Mouse (Mus musculus): ENCODE data around the gene Cep97. TPM values are rescaled to one million over a fixed set of nuclear protein-coding genes. Genes with fewer than 3 reads are reported as not detected.

Cep97 gene
- total RNA-seq, 1 experiment: 12.5 TPM

DNA sequence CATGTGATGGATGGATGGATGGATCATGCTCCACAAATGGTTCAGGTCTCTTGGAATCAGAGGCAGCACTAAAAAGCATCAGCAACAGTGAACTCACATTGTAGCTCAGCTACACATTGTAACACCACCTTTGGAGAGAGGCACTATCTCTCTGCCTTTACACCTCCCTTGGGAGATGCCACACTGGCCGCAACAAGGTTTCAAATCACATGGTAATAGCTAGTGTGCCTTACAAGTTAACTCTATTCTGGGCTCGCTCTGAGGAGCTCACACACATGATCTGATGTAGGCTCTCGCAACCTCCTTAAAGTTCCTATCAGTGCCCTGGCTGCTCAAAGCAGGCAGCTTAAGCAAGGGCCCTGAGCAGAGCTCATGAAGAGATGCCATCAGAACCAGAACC, 84.2 kb downstream of the Cep97 start:
- TF ChIP-seq ZC3H11A (IDR thresholded peaks at IDR 0.05; ENCODE audit: borderline replicate concordance, low read depth, low read length) (no peak), CHD2 (IDR thresholded peaks at IDR 0.05; ENCODE audit: low read depth, low read length) (no peak), MAFK (IDR thresholded peaks at IDR 0.05; ENCODE audit: insufficient read depth, low read depth, low read length) (no peak), ZNF384 (IDR thresholded peaks at IDR 0.05; ENCODE audit: low read depth, low read length) (no peak), HCFC1 (IDR thresholded peaks at IDR 0.05; ENCODE audit: borderline replicate concordance, insufficient read depth, low read length) (no peak)
- Histone ChIP-seq H3K4me3 (ENCODE audit: insufficient read depth in 1 of 2, low read depth in 1 of 2, low read length in 2 of 2, poor library complexity in 1 of 2, severe bottlenecking in 1 of 2) (no peak overlapping the region), H3K9ac (ENCODE audit: insufficient read depth, low read depth, low read length, poor library complexity, severe bottlenecking) (no peak overlapping the region), H3K4me1 (ENCODE audit: control insufficient read depth in 2 of 2, insufficient read depth in 2 of 2, low read length in 2 of 2, poor library complexity in 1 of 2) (peaks cover 0 to 1% of the 10 kb centered on the region in 2 experiments; a peak in 1 of 4 replicates), H3K27ac (ENCODE audit: insufficient read depth, low read depth, low read length, poor library complexity, severe bottlenecking) (no peak overlapping the region), H3K9me3 (ENCODE audit: control insufficient read depth, insufficient read depth, low read depth, low read length) (no peaks in the 10 kb centered on the region), H3K36me3 (ENCODE audit: control insufficient read depth, insufficient read depth, low read length, poor library complexity, severe bottlenecking) (no peaks in the 10 kb centered on the region)
- in situ Hi-C loops (cut with MboI; ENCODE audit: low sequenced_read_pairs in 2 of 2, unreplicated experiment in 2 of 2): no loop called here
- no peak for DNase-seq (ENCODE audit: low read depth, low spot score)

Other genes starting within 250 kb of the Cep97 start
- gene Nfkbiz, start 96.0 kb downstream of the Cep97 start, total RNA-seq (2012; rRNA removed): 3.2 and 3.6 TPM in 2 replicates
- 1.1 and 1.7 TPM in 2 replicates for gene Nxpe3, start 39.6 kb downstream of the Cep97 start, total RNA-seq (2012; rRNA removed)
- gene Rpl24, start 31.4 kb upstream of the Cep97 start, total RNA-seq (2012; rRNA removed): 1,393 and 1,577 TPM in 2 replicates
- 23.3 and 24.3 TPM in 2 replicates for gene Zbtb11, start 39.0 kb upstream of the Cep97 start, total RNA-seq (2012; rRNA removed)
- gene Pcnp, start 94.9 kb upstream of the Cep97 start, total RNA-seq (2012; rRNA removed): 52.6 and 58.7 TPM in 2 replicates
- gene Trmt10c, start 103.0 kb upstream of the Cep97 start, total RNA-seq (2012; rRNA removed): 15.9 and 21.6 TPM in 2 replicates
- gene Senp7, start 113.5 kb upstream of the Cep97 start, total RNA-seq (2012; rRNA removed): 3.4 and 6.2 TPM in 2 replicates

Data from ES-E14 (cell line).